Mouse (Mus musculus) erythroblast, embryonic 14.5 days (primary cell): ENCODE measurements around the gene Mrpl36.

Experiments
- GATA1 ChIP-seq: IDR thresholded peaks from 2 replicates; pipeline ENCODE4 v1.6.1; 2012; ENCODE audit warnings: low read length, inconsistent platforms, mixed read lengths
- TAL1 ChIP-seq: IDR thresholded peaks from 3 replicates; pipeline ENCODE4 v1.6.1; 2012; ENCODE audit warnings: low read length, inconsistent platforms, mixed read lengths

- TF ChIP-seq TAL1 (no peak), GATA1 (no peak)
Observed at GRCm38 (mm10) chr13:73291102-73291501, 37.2 kb upstream of the Mrpl36 start.
